Mouse (Mus musculus): Measurements from ENCODE around the gene Rerg.

The Rerg gene

GRCm38 (mm10) chr6:137163061-137163460 lies 7.2 kb downstream of the Rerg start:
- DNase-seq (ENCODE audit: low read depth, low spot score), result no peak

DNA sequence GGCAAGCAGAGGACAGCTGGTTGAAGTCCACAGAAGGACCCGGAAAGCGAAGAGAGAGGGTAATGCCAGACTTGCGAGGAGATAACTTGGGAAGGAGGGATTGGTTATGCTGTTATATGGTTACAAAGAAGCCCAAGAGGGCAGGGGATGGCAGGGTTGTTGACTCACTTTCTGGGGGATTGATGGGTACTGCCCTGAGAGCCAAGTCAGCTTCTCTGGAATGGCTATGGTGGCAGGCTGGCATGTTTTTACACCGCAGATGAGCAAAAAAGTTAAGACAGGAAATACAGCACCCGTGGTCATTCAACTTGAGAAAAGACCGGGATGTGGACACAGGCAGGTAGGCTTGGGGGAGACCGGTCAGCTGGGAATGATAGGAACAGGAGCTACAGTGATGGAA lies 7.8 kb downstream of the Rerg start:
- DNase-seq (ENCODE audit: low read depth, low spot score), result no peak

GRCm38 (mm10) chr6:137161491-137162088 lies 8.7 kb downstream of the Rerg start:
- DNase-seq (ENCODE audit: low read depth, low spot score), result no peak

- DNase-seq (ENCODE audit: low read depth, low spot score), result peak; percentile 37
These were observed 10.8 kb downstream of the Rerg start for GRCm38 (mm10) chr6:137159372-137159926.

DNA sequence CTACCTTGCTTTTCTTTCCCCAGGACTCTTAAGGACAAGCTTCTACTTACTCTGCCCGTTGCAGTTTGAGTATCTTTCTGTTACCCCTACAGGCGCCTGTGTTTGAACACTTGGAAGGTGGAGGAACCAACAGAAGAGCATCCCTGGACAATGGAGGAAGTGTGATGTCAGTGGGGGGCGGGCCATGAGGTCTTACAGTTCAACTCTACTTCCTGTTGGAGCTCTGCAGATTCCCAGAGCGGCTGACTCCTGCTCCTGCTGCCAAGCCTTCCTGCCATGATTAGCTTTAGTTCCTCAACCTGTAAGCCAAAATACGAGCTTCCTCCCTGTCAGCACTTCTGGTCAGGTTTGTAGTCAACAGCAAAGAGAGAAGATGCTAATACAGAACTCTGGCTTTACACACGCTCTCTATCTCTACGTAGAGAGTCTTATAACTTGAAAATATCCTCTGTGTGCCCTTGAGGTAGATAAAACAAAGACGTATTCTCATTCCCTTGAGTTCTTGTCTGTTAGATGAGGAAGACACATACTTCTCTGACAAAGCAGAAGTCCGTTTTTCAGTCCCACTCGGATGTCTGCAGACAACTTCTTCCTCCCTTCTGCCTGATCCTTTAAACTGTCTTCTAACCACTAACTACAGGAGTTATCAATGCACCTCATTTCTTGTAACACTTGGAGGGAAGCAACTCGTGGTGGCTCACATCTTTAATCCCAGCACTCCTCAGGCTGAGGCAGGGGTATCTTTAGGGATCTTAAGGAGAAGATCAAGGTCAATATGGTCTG lies 13.7 kb downstream of the Rerg start:
- DNase-seq (ENCODE audit: low read depth, low spot score), result no peak

DNA sequence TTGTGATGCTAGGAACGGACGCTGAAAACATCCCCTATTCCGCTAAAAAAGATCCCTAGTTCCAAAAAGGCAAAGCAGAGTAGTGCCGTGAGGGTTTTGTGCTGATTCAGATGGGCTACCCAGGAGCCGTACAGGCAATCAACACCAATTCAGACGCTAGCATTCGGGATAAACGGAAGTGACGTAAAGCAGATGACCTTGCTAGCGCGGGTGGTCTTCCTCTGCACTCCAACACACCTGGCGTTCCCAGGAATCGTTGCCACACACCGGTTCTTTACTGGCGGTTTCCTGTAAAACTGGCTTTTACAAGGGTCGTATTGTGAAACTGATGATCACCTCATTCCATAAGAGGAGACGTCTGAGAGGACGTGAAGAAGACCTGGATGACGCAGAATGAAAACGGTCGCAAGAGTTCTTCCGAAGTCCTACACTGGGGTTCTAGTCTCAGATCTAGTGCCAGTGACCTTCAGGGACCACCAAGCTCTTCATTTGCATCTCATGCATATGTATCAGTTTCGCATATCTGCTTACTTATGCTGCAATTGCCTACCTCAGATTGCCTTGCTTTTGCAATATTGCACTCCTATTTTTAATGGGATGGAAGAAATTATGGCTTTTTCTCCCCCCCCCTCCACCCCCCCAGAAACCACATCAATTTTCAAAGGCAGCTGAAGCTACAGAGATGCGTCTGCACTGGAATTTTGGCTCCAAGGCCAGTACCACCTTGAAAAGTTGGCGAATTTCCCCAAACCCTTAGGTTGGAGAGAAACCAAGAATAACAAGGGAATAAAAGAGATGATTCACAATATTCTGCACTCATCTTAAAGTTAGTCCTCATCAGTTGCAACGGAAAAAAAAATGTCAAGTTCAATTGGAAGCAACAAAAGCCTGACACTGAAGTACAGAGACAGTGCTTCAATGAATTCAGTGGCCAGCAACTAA lies 14.8 kb downstream of the Rerg start:
- no peak for DNase-seq (ENCODE audit: low read depth, low spot score)

DNA sequence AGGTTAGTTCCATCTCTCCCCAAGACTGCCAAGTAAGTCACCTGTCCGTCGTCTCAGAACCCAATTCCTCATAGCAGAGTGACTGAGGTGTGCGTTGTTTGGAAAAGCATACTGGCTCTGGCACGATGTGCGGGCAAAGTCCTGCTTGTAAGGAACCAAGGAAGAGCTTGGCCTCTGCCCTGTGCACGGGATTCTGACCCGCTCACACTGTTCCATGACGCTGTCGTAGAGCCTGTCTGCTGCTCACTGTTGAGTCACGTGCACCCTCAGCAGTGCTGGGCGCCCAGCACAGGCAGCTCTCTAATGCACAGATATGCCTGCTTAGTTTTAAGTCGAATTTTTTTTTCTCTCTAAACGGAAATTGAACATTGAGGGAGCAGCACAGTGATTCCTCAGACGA lies 17.3 kb downstream of the Rerg start:
- no peak for DNase-seq (ENCODE audit: low read depth, low spot score)

DNA sequence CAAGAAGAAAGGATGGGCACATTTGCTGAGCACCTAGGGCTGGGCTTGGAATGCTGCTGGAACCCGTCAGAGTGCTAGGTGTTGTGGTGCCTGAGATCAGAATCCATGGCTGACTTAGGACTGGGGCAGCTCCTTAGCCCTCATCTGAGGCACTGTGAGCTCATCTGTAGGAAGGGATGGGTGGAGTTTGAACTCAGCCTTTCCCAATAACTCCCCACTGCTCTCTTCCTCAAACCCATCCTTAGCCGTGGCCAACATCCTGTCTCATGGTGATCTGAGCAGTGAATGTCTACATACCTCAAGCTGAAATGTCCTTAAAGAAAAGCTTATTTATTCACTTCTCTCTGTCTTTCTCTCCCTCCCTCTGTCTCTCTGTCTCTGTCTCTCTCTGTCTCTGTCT lies 19.3 kb downstream of the Rerg start:
- DNase-seq (ENCODE audit: low read depth, low spot score), result no peak

DNA sequence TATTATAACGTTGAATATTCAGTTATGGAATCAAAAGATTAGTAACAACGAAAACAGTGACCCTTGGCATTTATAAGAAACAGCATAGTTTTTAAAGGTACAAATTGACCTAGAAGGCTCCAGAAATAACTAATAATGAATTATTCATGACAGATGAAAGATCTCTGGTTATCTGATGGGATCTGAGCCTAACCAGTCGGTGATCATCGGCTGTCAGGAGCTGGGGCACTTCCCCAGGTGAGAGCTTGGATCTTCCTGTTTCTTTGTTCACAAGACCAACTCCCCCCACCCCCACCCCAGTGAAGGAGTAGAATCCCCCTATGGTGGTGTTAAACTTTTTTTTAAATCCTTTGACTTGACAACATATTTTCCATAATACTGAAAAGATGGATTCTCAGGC lies 20.5 kb downstream of the Rerg start:
- DNase-seq (ENCODE audit: low read depth, low spot score), result no peak

DNA sequence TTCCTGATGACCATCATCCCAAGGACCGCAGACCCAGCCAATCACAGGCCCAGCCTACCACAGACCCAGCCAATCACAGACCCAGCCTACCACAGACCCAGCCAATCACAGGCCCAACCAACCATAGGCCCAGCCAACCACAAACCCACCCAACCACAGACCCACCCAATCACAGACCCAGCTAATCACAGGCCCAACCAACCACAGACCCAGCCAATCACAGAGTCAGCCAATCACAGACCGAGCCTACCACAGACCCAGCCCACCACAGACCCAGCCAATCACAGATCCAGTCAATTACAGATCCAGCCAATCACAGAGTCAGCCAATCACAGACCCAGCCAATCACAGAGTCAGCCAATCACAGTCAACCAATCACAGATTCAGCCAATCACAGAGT lies 23.4 kb downstream of the Rerg start:
- no peak for DNase-seq (ENCODE audit: low read depth, low spot score)

GRCm38 (mm10) chr6:137145611-137146010 lies 24.7 kb downstream of the Rerg start:
- DNase-seq (ENCODE audit: low read depth, low spot score), result no peak

- DNase-seq (ENCODE audit: low read depth, low spot score), result peak; percentile 42
These were observed 25.2 kb downstream of the Rerg start for GRCm38 (mm10) chr6:137144958-137145535.

GRCm38 (mm10) chr6:137144526-137144840 lies 25.8 kb downstream of the Rerg start:
- no peak for DNase-seq (ENCODE audit: low read depth, low spot score)

GRCm38 (mm10) chr6:137143818-137144525 lies 26.3 kb downstream of the Rerg start:
- no peak for DNase-seq (ENCODE audit: low read depth, low spot score)

DNA sequence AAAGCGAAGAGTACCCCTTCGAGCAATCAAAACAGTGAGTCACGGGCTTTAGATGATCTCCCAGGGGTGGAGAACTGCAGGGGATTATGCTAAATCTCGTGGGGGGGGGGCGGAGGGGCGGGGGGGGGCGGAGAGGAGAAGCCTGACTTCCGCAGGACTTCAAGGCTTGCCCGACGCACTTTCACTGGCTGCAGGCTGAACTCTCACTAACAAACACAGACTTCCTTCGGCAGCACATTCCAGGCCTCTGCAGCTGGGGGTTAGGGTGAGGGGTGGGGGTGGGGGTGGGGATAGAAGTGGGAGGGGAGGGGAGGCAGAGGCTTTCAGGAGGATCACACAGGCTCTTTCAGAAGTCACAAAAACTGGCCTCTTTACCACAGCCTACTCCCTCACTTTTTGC lies 27.5 kb downstream of the Rerg start:
- peak; percentile 36 for DNase-seq (ENCODE audit: low read depth, low spot score)

- DNase-seq (ENCODE audit: low read depth, low spot score), result no peak
These were observed 29.0 kb downstream of the Rerg start for GRCm38 (mm10) chr6:137141247-137141820.

- no peak for DNase-seq (ENCODE audit: low read depth, low spot score)
These were observed 31.5 kb downstream of the Rerg start for GRCm38 (mm10) chr6:137138822-137139221.

DNA sequence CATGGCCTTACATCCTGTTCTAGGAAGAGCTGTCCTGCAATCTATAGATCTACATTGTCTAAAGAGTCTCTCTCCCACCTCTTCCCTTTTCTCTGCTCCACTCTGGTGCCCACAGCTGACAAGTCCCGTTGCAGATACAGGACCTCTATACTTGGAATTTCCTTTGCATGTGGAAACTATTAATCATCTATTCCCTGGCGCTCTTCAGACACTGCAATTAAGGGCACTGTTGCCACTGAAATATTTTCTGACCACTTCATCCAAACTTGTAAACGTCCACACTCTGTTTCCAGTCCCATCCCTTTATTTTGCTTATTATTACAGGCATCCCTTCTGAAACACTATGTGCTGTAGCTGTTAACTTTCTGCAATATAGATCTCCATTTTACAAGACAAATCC lies 31.9 kb downstream of the Rerg start:
- DNase-seq (ENCODE audit: low read depth, low spot score), result no peak

GRCm38 (mm10) chr6:137136401-137136800 lies 33.9 kb downstream of the Rerg start:
- no peak for DNase-seq (ENCODE audit: low read depth, low spot score)

DNA sequence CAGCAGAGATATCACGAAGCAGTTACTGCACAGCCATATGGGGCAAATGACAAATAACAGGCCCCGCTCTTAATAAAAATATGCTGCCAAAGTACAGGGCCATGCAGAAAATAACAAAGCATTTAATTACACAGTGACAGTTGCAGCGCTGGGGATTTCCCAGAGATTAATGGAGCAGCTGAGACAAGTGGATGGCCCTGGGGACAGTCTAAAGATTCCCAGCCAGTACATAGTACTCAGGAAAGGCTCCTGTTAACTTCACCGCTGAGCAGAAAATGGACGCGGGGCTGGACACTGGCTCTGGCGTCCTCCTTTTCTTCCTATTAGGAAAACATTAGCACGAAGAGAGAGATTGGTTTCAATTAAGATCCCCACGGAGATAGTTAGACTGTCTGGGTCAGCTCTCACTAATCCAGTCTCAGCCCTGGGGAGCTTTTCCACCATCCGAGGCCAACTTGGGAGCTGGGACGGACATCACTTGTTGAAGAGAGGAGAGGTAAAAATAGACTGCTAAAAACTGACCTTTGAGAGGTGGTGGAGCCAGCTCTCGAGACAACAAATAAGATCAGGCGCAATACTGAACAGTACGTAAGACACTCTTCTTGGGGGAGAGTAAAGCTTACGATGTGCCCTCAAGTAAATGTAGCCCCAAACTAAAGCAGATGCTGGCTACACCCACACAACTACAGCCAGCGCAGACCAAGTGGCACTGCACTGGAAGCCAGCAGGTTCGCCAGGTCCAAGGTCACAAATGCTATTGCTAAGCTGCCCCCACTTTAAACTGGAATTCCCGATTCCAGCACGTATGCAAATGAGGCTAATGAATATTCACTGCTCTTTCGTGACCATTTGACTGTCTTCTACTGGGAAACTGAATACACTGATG lies 34.5 kb downstream of the Rerg start:
- DNase-seq (ENCODE audit: low read depth, low spot score), result peak; percentile 36

Measured in brain, adult 2 months (tissue).